Mouse (Mus musculus): ENCODE results near the gene Shisal2a. TPM values are rescaled to one million over a fixed set of nuclear protein-coding genes. Genes with fewer than 3 reads are reported as not detected.
"Not testable (repeated sequence)": the region's sequence is repeated elsewhere in the genome, so short reads cannot be mapped to it uniquely, and the experiment has no call there.

The Shisal2a gene
- total RNA-seq, 2 experiments from 2014 or later = not detected

- DNase-seq (ENCODE audit: low spot score in 2 of 2) = no peak
Observed at GRCm38 (mm10) chr4:108379476-108379875, 3.7 kb downstream of the Shisal2a start.

GRCm38 (mm10) chr4:108372166-108372565 lies 11.0 kb downstream of the Shisal2a start:
- no peak for DNase-seq (ENCODE audit: low spot score in 2 of 2)

GRCm38 (mm10) chr4:108371421-108371820 lies 11.7 kb downstream of the Shisal2a start:
- DNase-seq (ENCODE audit: low spot score in 2 of 2) = no peak

GRCm38 (mm10) chr4:108370409-108370808 lies 12.7 kb downstream of the Shisal2a start:
- DNase-seq (ENCODE audit: low spot score in 2 of 2) = no peak

GRCm38 (mm10) chr4:108369254-108369653 lies 13.9 kb downstream of the Shisal2a start:
- no peak for DNase-seq (ENCODE audit: low spot score in 2 of 2)

- DNase-seq (ENCODE audit: low spot score in 2 of 2) = no peak
Observed at GRCm38 (mm10) chr4:108364111-108364476, 19.1 kb downstream of the Shisal2a start.

- no peak for DNase-seq (ENCODE audit: low spot score in 2 of 2)
Observed at GRCm38 (mm10) chr4:108363355-108364110, 19.6 kb downstream of the Shisal2a start.

- DNase-seq (ENCODE audit: low spot score in 2 of 2) = no peak
Observed at GRCm38 (mm10) chr4:108362321-108363261, 20.6 kb downstream of the Shisal2a start.

GRCm38 (mm10) chr4:108360136-108361055 lies 22.8 kb downstream of the Shisal2a start:
- DNase-seq (ENCODE audit: low spot score in 2 of 2) = peak in 1 of 2 experiments; percentile 60

- DNase-seq (ENCODE audit: low spot score in 2 of 2) = no peak
Observed at GRCm38 (mm10) chr4:108358498-108358897, 24.7 kb downstream of the Shisal2a start.

GRCm38 (mm10) chr4:108357458-108357857 lies 25.7 kb downstream of the Shisal2a start:
- no peak for DNase-seq (ENCODE audit: low spot score in 2 of 2)

- not testable (repeated sequence) for DNase-seq (ENCODE audit: low spot score in 2 of 2)
Observed at GRCm38 (mm10) chr4:108353591-108353990, 29.6 kb downstream of the Shisal2a start.

- peak in 1 of 2 experiments; percentile 35 for DNase-seq (ENCODE audit: low spot score in 2 of 2)
Observed at GRCm38 (mm10) chr4:108350819-108351218, 32.3 kb downstream of the Shisal2a start.

- DNase-seq (ENCODE audit: low spot score in 2 of 2) = no peak
Observed at GRCm38 (mm10) chr4:108349836-108350547, 33.2 kb downstream of the Shisal2a start.

GRCm38 (mm10) chr4:108349064-108349463 lies 34.1 kb downstream of the Shisal2a start:
- DNase-seq (ENCODE audit: low spot score in 2 of 2) = no peak

GRCm38 (mm10) chr4:108348256-108348875 lies 34.8 kb downstream of the Shisal2a start:
- DNase-seq (ENCODE audit: low spot score in 2 of 2) = no peak

GRCm38 (mm10) chr4:108347111-108347510 lies 36.0 kb downstream of the Shisal2a start:
- no peak for DNase-seq (ENCODE audit: low spot score in 2 of 2)

GRCm38 (mm10) chr4:108345826-108346225 lies 37.3 kb downstream of the Shisal2a start:
- no peak for DNase-seq (ENCODE audit: low spot score in 2 of 2)

GRCm38 (mm10) chr4:108344631-108345083 lies 38.5 kb downstream of the Shisal2a start:
- DNase-seq (ENCODE audit: low spot score in 2 of 2) = no peak

- peak in 1 of 2 experiments; percentile 60 for DNase-seq (ENCODE audit: low spot score in 2 of 2)
Observed at GRCm38 (mm10) chr4:108339277-108339690, 43.9 kb downstream of the Shisal2a start.
